Mouse (Mus musculus): ENCODE data around the gene Uncx. TPM values are rescaled to one million over a fixed set of nuclear protein-coding genes. Genes with fewer than 3 reads are reported as not detected.

Uncx gene
- polyA plus RNA-seq, 1 experiment from 2014 or later: 18.8 TPM

DNA sequence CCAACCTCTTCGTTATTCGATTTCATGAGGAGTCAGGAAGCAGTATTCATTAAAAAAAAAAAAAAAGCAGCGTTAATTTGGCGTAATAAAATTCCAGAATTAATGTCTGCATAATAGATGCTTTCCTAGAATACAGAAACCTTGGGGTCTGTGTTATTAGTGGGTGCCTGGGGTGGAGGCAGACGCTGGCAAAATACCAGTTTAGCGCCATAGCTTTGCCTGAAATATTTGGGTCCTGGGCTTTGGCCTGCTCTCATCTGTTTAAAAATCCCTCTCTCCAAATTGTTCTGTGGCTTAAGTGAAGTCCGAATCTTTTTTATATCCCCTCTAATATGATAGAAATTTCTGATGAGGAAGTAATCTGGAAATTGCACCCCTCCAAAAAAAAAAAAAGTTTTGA lies 1.9 kb downstream of the Uncx start:
- WGBS: 2% methylated on average over 7 of the region's 7 CpGs
- DNase-seq (ENCODE audit: low spot score): no peak
- peaks cover 100% of the 10 kb centered on the region for H3K27me3 ChIP-seq (ENCODE audit: low read depth, poor library complexity, severe bottlenecking)
- no peaks in the 10 kb centered on the region for H3K9me3 ChIP-seq (replicated peaks)
- peaks cover 69% of the 10 kb centered on the region for H3K4me1 ChIP-seq
- peaks cover 8% of the 10 kb centered on the region; the same call in 1 of the 2 replicates for H3K36me3 ChIP-seq
- H3K27ac ChIP-seq (replicated peaks): peak overlapping the region; percentile 79; the same call in 1 of the 2 replicates
- peak overlapping the region; percentile 53 for H3K4me3 ChIP-seq

GRCm38 (mm10) chr5:139545673-139546335 lies 2.5 kb downstream of the Uncx start:
- no peaks in the 10 kb centered on the region for H3K9me3 ChIP-seq (replicated peaks)
- H3K4me1 ChIP-seq: peaks cover 64% of the 10 kb centered on the region
- peaks cover 8% of the 10 kb centered on the region; the same call in 1 of the 2 replicates for H3K36me3 ChIP-seq
- WGBS: 2% methylated on average over 9 of the region's 9 CpGs
- peaks cover 100% of the 10 kb centered on the region for H3K27me3 ChIP-seq (ENCODE audit: low read depth, poor library complexity, severe bottlenecking)
- peak overlapping the region; percentile 79 for H3K27ac ChIP-seq (replicated peaks)
- DNase-seq (ENCODE audit: low spot score): peak; percentile 60
- peak overlapping the region; percentile 53 for H3K4me3 ChIP-seq

- peak overlapping the region; percentile 53 for H3K4me3 ChIP-seq
- WGBS: under 1% methylated on average over 26 of the region's 26 CpGs
- peaks cover 64% of the 10 kb centered on the region for H3K4me1 ChIP-seq
- peaks cover 8% of the 10 kb centered on the region; the same call in 1 of the 2 replicates for H3K36me3 ChIP-seq
- no peak for DNase-seq (ENCODE audit: low spot score)
- H3K27me3 ChIP-seq (ENCODE audit: low read depth, poor library complexity, severe bottlenecking): peaks cover 100% of the 10 kb centered on the region
- peak overlapping the region; percentile 79 for H3K27ac ChIP-seq (replicated peaks)
- H3K9me3 ChIP-seq (replicated peaks): no peaks in the 10 kb centered on the region
These were observed 3.1 kb downstream of the Uncx start for GRCm38 (mm10) chr5:139546336-139546770.

DNA sequence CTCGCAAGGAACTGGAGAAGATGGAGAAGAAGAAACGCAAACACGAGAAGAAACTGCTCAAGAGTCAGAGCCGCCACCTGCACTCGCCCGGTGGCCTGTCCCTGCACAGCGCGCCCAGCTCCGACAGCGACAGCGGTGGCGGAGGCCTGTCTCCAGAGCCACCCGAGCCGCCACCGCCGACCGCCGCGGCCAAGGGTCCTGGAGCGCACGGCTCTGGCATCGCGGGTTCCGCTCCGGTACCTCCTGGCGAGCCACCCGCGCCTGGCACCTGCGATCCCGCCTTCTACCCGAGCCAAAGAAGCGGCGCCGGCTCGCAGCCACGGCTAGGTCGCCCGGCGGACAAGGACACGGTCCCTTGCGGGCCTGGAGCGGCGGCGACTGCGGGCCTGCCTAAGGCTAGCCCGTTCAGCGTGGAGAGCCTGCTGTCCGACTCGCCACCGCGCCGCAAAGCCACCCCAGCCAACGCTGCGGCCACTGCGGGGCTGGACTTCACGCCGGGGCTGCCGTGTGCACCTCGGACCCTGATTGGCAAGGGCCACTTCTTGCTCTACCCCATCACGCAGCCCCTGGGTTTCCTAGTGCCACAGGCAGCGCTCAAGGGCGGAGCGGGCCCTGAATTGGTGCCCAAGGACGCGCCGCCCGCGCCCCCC lies 3.6 kb downstream of the Uncx start:
- Histone ChIP-seq H3K4me1 (peaks cover 61% of the 10 kb centered on the region), H3K36me3 (peaks cover 8% of the 10 kb centered on the region; the same call in 1 of the 2 replicates), H3K27me3 (ENCODE audit: low read depth, poor library complexity, severe bottlenecking) (peaks cover 100% of the 10 kb centered on the region), H3K4me3 (peak overlapping the region; percentile 53), H3K27ac (replicated peaks) (peak overlapping the region; percentile 80), H3K9me3 (replicated peaks) (no peaks in the 10 kb centered on the region)
- DNase-seq (ENCODE audit: low spot score): peak; percentile 69
- WGBS: under 1% methylated on average over 62 of the region's 68 CpGs

DNA sequence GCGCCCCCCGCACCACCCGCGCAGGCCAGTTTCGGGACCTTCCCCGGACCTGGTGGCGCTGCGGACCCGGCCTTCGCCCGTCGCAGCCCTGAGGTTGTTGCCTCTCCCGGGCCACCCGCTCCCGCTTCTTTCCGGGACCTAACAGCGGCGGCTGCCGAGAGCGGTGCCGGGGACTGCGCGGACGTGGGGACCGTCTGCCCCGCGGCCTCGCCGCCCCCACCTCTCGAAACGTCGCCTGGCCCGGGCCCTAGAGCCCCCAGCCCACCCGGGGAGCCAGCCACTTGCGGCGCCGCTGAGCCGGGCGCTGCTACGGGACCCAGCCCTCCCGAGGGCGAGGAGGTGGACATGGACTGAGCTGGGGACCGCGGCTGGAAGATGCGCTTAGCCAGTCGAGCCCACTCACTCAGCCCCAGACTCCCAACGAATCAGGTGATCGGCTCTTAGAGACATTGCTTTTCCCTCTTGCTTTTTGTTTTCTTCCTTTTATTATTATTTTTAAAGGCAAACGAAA lies 4.2 kb downstream of the Uncx start:
- H3K9me3 ChIP-seq (replicated peaks): no peaks in the 10 kb centered on the region
- DNase-seq (ENCODE audit: low spot score): peak; percentile 67

GRCm38 (mm10) chr5:139553446-139554273 lies 10.4 kb downstream of the Uncx start:
- Histone ChIP-seq H3K4me3 (0 out of 2 replicates have a peak overlapping the region, but pooled peaks have one; percentile 21), H3K9me3 (replicated peaks) (no peaks in the 10 kb centered on the region), H3K27ac (replicated peaks) (peak overlapping the region; percentile 42; the same call in 1 of the 2 replicates), H3K4me1 (peaks cover 73% of the 10 kb centered on the region), H3K27me3 (ENCODE audit: low read depth, poor library complexity, severe bottlenecking) (peaks cover 100% of the 10 kb centered on the region), H3K36me3 (no peaks in the 10 kb centered on the region)
- 3% methylated on average over 28 of the region's 29 CpGs for WGBS
- DNase-seq (ENCODE audit: low spot score): peak; percentile 32

More for the DNA sequence above, 4.2 kb downstream of the Uncx start:
- under 1% methylated on average over 48 of the region's 49 CpGs for WGBS
- peak overlapping the region; percentile 53 for H3K4me3 ChIP-seq
- H3K36me3 ChIP-seq: peaks cover 8% of the 10 kb centered on the region; the same call in 1 of the 2 replicates
- peaks cover 62% of the 10 kb centered on the region for H3K4me1 ChIP-seq
- peaks cover 100% of the 10 kb centered on the region for H3K27me3 ChIP-seq (ENCODE audit: low read depth, poor library complexity, severe bottlenecking)
- H3K27ac ChIP-seq (replicated peaks): peak overlapping the region; percentile 80

DNA sequence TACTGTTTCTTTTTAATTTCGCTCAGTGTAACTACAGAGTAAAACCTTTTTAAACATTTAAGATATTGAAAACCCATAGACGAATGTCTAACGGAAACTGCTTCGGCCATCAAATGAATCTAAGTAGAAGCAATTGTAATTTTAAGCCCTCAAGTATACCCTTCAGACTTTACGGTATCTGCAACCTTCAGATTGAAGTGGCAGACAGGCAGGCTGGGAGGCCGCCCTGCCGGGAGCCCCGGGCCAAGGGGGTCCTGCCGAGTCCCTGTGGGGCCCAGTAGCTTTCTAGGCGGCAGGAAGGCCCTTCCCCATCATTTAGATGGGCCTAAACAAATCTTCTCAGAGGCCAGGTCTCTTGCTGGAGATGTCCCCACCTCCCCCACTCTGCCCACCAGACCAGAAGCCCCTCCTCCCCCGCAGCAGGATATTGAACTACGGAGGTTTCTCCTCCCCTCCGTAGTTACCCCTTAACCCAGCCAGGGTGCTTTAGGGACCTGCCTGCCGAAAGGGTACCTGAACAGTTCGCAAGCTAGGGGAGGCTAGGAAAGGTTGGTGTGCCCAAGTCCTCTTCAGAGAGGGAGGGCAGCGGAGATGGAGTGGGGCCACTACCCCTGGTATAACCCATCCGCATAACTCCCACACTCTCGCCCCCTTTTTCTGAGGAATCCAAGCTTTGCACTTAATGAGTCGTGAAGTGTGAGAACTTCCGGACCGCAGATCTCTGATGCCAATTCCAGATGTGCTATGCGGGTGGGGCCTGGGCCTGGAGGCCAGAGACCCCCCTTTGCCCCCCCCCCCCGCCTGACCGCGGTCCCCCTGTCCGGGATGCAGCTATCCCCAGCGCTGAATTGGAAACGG lies 11.4 kb downstream of the Uncx start:
- 2% methylated on average over 28 of the region's 28 CpGs for WGBS
- no peaks in the 10 kb centered on the region for H3K9me3 ChIP-seq (replicated peaks)
- H3K36me3 ChIP-seq: no peaks in the 10 kb centered on the region
- H3K27me3 ChIP-seq (ENCODE audit: low read depth, poor library complexity, severe bottlenecking): peaks cover 100% of the 10 kb centered on the region
- peak overlapping the region; percentile 12; the same call in 1 of the 2 replicates for H3K4me3 ChIP-seq
- DNase-seq (ENCODE audit: low spot score): peak; percentile 43
- no peak overlapping the region for H3K27ac ChIP-seq (replicated peaks)
- H3K4me1 ChIP-seq: peaks cover 80% of the 10 kb centered on the region

DNA sequence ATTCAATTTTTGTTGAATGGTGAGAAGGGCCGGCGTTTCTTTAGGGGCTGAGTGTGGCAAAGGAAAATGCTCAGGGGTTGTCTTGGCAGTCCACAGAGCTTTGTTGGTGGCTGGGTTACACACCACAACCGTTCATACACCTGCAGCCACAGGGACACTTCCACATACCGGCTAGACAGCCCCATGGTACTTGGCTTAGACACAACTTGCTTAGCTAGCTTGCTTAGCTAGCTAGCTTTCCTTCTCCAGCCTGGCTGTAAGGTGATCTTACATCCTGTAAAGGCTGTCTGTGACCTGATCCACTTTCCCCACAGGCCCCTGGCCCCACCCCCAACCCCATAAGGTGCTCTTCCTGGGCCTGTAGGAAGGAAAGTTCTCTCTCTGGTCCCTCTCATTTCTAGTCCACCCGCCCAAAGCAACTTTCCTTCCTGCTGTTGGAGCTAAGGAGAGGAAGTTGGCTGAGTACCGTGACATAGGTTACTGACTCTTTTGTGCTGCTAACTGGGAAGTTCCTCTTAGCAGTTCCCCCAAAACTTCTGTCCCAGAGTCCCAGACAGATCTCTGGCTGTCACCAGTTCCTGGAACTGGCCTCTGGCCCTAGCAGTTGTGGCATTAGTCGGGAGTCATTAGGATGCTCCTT lies 12.3 kb downstream of the Uncx start:
- H3K36me3 ChIP-seq: no peaks in the 10 kb centered on the region
- H3K27ac ChIP-seq (replicated peaks): no peak overlapping the region
- H3K27me3 ChIP-seq (ENCODE audit: low read depth, poor library complexity, severe bottlenecking): peaks cover 100% of the 10 kb centered on the region
- peak; percentile 39 for DNase-seq (ENCODE audit: low spot score)
- peaks cover 84% of the 10 kb centered on the region for H3K4me1 ChIP-seq
- under 1% methylated on average over 7 of the region's 7 CpGs for WGBS
- H3K4me3 ChIP-seq: no peak overlapping the region
- H3K9me3 ChIP-seq (replicated peaks): no peaks in the 10 kb centered on the region

DNA sequence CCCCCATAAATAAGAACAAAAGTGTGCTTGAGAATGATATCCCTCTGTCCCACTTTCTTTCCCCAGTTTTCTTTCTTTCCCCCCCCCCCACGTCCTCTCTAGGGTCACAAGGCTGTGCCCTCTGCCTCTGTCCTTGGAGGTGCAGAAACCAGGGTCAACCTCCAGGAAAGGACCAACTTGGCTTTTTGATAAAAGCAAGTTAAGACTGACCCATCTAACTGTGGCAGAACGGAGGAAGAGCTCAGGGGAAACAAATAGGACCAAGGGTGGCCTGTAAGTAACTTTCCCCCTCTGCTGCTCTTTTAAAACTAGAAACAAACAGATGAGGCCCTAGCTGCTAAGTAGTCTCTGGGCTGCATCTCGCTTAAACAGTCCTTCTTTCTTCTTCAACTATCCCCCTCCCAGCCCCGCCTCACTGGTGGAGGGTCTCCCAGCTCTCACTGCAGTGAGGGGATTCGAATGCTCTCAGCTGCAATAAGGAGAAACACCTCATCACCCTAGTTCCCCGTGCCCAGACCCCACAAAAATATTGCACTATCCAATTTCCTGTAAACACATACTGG lies 12.9 kb downstream of the Uncx start:
- Histone ChIP-seq H3K27ac (replicated peaks) (no peak overlapping the region), H3K36me3 (no peaks in the 10 kb centered on the region), H3K9me3 (replicated peaks) (no peaks in the 10 kb centered on the region), H3K4me3 (no peak overlapping the region), H3K27me3 (ENCODE audit: low read depth, poor library complexity, severe bottlenecking) (peaks cover 100% of the 10 kb centered on the region), H3K4me1 (peaks cover 82% of the 10 kb centered on the region)
- no peak for DNase-seq (ENCODE audit: low spot score)
- WGBS: 1% methylated on average over 6 of the region's 6 CpGs

DNA sequence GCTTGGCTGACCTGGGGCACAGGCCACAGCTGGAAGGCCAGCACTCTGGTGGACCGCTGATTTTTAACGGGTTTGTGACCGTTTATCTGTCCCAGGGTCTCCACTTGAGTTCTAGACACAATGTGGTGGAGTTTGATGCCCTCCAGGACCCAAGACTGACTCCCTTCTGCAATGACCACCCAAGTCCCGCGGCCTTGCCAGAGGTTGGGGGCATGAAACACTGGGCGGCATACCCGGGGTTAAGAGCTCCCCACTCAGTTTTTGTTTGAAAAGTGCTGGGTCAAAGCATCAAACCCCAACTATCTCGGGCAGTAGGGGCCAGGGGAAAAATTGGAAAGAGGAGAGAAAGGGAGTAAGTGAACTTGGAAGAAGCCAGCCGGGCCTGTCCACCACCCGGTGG lies 13.8 kb downstream of the Uncx start:
- no peaks in the 10 kb centered on the region for H3K36me3 ChIP-seq
- peak overlapping the region; percentile 70; the same call in 1 of the 2 replicates for H3K27ac ChIP-seq (replicated peaks)
- peaks cover 100% of the 10 kb centered on the region for H3K27me3 ChIP-seq (ENCODE audit: low read depth, poor library complexity, severe bottlenecking)
- H3K4me1 ChIP-seq: peaks cover 78% of the 10 kb centered on the region
- 3% methylated on average over 10 of the region's 10 CpGs for WGBS
- no peaks in the 10 kb centered on the region for H3K9me3 ChIP-seq (replicated peaks)
- peak; percentile 43 for DNase-seq (ENCODE audit: low spot score)
- H3K4me3 ChIP-seq: no peak overlapping the region

All from midbrain, embryonic 10.5 days (tissue).